Mouse (Mus musculus) frontal cortex, adult (tissue): ENCODE measurements around the gene Rint1.

Experiments used
- ATAC-seq: cut with Nextera tagmentation; 2 replicates; pipeline ENCODE4 v1.9.2; 2017; ENCODE audit warnings: mild to moderate bottlenecking, moderate library complexity, mixed read lengths; ENCODE audit not compliant: low TSS enrichment

Gene Rint1

GRCm38 (mm10) chr5:23787536-23788389 lies at the start of gene Rint1:
Gene Rint1 (plus strand): TSS chr5:23787711.
- ATAC-seq = peak; percentile 82

DNA sequence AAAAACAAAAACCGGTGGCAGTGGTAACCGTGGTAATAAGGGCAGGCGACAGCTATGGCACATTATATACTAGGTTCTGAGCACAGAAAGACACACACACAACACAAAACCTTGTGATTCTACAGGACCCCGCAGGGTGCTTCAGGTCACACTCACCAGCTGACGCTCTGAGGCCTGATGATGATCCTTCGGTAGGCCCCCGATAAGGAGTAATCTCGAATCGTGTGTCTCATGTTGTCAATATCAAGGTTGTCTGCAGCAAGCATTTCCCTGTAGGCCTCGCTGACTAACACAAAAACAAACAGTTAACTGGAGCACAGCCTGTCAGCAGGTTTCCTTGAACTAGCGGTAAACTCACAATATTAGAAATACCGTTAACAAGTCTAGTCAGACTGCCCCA lies 44.2 kb upstream of the Rint1 start:
- no peak for ATAC-seq

DNA sequence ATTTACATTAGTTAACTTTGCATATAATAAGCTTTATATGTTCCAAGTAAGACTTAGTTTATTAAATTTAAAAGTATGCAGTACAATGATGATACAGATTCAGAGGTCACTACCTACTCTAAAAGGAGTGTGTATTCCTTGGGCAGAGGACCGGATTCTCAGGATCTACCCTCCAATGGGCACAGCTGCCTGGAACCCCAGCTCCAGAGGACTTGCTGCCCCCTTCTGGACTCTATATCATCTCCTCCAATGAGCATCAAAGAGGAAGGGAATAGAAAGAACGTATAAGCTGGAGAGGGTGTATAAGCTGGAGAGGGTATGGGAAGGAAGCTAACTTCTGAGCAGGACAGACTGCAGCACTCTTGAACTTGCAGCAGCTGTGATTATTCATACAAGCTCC lies 37.6 kb upstream of the Rint1 start:
- no peak for ATAC-seq

- ATAC-seq = no peak
Observed at GRCm38 (mm10) chr5:23755591-23755990, 31.9 kb upstream of the Rint1 start.

- ATAC-seq = no peak
Observed at GRCm38 (mm10) chr5:23756368-23756767, 31.1 kb upstream of the Rint1 start.

- ATAC-seq = peak; percentile 53; the same call in 1 of the 2 replicates
Observed at GRCm38 (mm10) chr5:23758633-23759032, 28.9 kb upstream of the Rint1 start.

DNA sequence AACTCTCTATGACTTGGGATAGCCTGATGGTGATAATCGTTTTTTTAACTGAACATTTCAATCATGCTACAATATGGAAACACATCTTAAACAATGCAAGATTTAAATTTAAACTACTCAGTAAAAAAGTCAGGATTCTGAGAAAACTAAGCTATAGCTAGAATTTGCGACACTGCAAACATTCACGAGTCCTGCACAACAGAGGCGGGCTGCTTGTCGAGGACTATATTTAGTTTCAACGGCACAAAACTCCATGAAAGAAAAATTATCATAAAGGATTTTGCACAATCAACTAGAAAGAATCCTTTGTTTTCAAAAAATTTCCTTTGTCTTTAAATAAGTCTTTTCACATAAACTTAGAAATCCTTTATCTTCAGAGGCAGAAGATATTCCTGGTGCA lies 25.0 kb upstream of the Rint1 start:
- ATAC-seq = no peak

GRCm38 (mm10) chr5:23764557-23764956 lies 23.0 kb upstream of the Rint1 start:
- ATAC-seq = peak; percentile 87

GRCm38 (mm10) chr5:23771105-23771504 lies 16.4 kb upstream of the Rint1 start:
- ATAC-seq = no peak

- no peak for ATAC-seq
Observed at GRCm38 (mm10) chr5:23774186-23774585, 13.3 kb upstream of the Rint1 start.

DNA sequence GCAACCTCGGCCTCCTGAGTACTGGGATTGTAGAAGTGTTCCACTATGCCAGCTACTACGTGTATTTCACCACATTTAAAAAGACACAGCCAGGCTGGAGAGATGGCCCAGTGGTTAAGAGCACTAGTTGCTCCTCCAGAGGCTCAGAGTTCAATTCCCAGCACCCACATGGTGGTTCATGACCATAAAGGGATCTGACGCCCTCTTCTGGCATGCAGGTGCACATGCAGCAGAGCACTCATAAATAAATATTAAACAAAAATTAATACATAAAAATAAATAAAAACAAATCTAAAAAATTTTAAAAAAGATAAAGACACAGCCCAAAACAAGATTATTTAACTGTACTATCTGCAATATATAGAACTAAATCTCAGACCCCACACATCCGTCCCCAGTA lies 7.0 kb upstream of the Rint1 start:
- no peak for ATAC-seq

- ATAC-seq = no peak
Observed at GRCm38 (mm10) chr5:23781172-23781571, 6.3 kb upstream of the Rint1 start.

DNA sequence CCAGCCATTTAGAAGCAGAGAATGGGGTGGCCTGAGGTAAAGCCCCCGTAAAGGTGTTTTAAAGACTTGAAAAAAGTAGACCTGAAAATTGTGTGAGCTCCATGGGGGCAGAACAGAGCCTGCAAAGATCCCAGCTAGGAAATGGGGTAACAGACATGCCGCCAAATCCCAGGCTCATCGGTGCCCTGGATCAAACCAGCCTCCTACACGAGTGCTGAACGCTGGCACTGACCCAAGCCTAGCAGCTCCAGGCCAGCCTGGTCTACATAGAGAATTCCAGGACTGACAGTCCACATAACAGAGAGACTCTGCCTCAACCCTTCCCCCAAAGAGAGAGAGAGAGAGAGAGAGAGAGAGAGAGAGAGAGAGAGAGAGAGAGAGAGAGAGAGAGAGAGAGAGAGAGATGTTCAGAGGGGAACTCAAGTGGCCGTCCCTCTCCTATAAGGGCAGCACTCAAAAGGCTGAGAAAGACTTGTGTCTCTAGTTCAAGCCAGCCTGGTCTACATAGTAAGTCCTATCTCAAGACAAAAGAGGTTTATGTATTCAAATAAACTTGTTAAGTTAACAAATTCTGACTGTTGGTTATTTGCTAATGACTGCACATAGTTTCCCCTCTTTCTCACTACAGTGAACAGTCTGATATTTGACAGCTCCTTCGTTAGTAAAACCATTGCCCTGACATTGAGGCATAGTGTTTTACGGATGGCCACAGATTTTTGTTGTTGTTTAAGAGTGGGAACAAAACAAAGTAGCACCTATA lies 5.3 kb upstream of the Rint1 start:
- no peak for ATAC-seq

DNA sequence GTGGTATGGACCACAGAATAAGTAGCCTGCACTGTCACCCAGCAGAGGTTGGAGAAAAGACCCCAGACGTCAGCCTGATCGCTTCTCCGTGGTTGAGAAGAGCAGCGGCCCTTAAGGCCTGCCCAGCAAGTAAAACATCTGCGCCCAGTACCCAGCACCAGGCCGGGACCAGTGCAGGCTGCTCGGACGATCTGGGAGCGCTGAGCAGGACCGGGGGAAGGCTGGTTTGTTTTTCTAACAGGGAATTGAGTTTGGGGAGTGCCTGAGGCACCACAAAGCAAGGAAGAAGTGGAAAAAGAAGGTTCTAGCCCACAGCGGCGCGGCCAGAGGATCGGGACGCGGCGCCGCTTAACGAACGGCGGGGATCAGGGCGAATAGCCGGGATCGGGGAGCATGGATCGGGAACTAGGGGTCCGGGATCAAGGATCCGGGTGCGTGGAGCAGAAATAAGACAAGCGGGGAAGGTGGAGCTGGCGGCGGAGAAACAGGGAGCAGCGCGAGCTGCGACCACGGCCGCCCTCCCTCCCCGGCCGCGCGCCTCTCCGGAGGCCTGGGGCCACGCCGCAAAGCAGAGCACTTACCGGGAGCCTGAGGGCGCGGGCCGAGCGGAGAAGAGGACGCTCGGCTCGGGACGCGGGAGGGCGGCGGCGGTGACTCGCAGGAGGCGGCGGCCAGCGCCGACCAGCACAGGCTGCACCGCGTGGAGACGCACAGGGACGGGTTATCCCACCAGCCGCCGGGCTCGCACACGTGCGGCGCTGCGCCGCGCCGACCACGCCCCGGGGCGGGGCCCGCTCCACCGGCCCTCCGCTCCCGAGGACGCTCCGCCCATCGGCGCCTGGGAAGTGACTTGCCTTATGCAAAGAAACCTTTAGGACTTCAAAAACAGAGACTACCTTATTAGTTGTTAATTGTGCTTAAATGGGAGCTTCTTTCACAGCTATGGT lies 4.3 kb upstream of the Rint1 start, which contains the start of gene Pus7:
Gene Pus7 (minus strand): TSS at position 781 of the 947 bp plus-strand sequence.
- ATAC-seq = peak; percentile 88

- ATAC-seq = no peak
Observed at GRCm38 (mm10) chr5:23788390-23788830, 899 bp downstream of the Rint1 start.

GRCm38 (mm10) chr5:23789078-23789612 lies 1.6 kb downstream of the Rint1 start:
- ATAC-seq = no peak

DNA sequence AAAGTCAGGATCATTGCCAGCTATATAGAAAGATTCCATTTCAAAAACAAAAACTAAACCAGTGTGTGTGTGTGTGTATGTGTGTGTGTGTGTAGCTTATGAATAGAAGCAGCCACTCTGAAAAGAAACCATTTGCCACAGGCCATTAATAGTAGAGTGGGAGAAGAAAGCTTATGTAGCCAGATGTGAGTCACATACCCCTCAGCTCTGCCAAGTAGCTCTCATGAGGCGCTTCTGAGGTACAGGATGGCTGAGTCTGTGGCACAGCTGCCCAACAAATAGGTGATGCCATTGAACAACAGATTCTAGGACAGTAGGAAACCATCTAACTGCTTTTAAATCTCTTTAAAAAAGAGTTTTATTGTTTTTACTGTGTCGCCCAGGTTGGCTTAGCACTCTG lies 5.2 kb downstream of the Rint1 start:
- no peak for ATAC-seq

- no peak for ATAC-seq
Observed at GRCm38 (mm10) chr5:23814841-23815240, 27.3 kb downstream of the Rint1 start.

GRCm38 (mm10) chr5:23816681-23817080 lies 29.2 kb downstream of the Rint1 start:
- ATAC-seq = no peak

GRCm38 (mm10) chr5:23822306-23822705 lies 34.8 kb downstream of the Rint1 start:
- ATAC-seq = peak; percentile 81

DNA sequence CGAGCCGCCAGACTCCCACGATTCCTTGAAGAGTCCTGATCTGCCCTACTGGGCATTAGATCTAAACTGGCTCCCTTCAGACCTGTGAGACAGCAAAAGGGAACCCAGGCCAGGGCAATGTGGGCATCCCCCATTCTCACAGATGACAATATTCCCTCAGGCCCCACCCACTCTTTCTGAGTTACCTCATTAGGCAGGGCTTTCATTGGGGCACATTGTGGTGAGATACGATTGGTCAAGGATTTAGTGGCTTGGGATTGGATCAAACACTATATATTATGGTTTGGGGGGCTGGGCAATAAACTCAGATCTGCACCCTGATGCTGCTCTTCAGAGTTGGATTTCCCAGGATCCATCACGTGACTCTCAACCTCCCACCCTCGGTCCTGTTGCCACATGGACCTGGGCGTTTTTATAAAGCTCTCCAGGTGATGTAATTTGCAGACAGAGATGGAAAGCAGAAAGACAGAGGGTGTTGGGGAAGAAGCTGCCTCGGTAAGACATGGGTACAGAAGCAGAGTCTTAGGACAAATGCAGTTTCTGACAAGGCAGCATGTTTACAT lies 36.7 kb downstream of the Rint1 start:
- ATAC-seq = no peak
